Mouse (Mus musculus) olfactory bulb, adult 2 months (tissue): ENCODE measurements around the gene Dlec1.

Source experiments
- CTCF ChIP-seq: fragments of 200-500 bp; IDR thresholded peaks from 2 replicates; pipeline ENCODE4 v1.5.1; 2012; ENCODE audit warnings: low read depth, mild to moderate bottlenecking, low read length, moderate library complexity; ENCODE audit not compliant: insufficient read depth
- POLR2A ChIP-seq: fragments of 200-500 bp; IDR thresholded peaks from 2 replicates; pipeline ENCODE4 v1.6.1; 2012; ENCODE audit warnings: mild to moderate bottlenecking, low read depth, low read length, moderate library complexity; ENCODE audit not compliant: insufficient read depth

DNA sequence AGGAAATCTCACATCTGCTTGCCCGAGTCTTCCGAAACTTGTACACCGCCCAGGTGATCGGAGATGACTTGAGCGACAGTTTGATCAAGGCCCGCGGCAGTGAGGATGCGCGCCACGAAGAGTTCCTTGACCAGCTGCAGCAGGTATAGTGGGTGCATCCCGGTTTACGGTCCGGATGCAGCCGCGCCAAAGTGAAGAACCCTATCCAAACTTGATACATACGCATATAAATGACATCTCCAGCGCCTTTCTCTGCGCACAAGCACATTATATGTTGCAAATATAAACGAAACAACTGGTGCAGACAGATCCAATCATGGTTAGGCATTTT, 470 bp downstream of the Dlec1 start:
- TF ChIP-seq POLR2A, result no peak
- no peak for TF ChIP-seq CTCF
